Mouse (Mus musculus) adrenal gland, adult (tissue): ENCODE data around the gene Slc13a3.

Experiments used
- DNase-seq, 2 experiments: peaks; one replicate each; pipeline ENCODE4 v3.0.0; 2022 to 2023; ENCODE audit warnings: low spot score in 1 of 2; ENCODE audit not compliant: inconsistent age in 2 of 2

Gene Slc13a3

GRCm38 (mm10) chr2:165415141-165415721 is 57.8 kb downstream of the Slc13a3 start:
- DNase-seq: no peak

GRCm38 (mm10) chr2:165414321-165414720 is 58.7 kb downstream of the Slc13a3 start:
- no peak for DNase-seq

GRCm38 (mm10) chr2:165413884-165414283 is 59.1 kb downstream of the Slc13a3 start:
- no peak for DNase-seq

DNA sequence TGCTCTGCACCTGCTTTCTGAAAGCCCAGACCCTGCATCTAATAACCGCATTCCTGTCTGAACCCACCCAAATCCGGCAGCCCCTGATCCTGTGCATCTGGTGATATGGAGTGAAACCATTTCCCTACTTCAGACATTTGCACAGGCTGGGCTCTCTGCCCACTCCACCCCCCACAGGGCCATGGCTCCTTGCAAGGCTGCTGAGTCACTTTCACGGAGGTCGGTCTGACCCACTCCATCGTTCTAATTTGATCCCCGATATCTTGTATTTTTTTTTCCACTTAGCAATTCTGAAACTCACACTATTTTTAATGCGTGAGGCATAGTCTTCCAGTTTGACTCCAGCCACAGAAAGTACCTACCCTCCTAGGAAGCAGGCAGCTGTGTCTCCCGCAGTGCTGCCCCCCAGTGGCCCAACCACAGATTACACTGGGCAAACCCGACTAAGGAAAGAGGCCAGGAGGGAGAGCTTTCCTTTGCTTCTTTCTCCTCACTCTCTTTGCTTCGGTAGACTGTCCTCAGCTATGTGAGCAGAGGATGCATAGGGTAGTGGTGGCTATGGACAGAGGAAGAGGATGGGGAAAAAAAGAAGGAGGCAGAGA is 65.2 kb downstream of the Slc13a3 start:
- DNase-seq: peak; percentile 82 to 95

DNA sequence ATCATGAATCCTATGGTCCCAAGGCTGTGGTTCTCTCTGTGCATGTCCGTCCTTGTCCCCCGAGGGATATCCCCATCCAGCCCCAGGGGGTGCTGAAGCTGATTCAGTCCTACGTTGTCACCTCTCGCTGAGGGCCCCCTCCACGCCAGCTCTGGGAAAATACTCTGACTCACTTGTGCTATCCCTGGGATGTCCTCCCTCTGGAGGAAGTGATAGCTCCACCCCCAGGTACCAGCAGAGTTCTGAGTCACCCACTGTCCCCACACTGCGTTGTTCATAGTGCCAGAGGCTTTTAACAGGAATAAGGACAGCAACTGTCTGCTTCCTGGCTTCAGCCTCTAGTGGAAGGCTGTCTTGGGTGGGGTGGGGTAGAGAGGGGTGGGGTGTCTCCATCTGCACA is 67.7 kb downstream of the Slc13a3 start:
- peak; percentile 79 to 88 for DNase-seq

- no peak for DNase-seq
These were observed 68.1 kb downstream of the Slc13a3 start for GRCm38 (mm10) chr2:165404951-165405350.

DNA sequence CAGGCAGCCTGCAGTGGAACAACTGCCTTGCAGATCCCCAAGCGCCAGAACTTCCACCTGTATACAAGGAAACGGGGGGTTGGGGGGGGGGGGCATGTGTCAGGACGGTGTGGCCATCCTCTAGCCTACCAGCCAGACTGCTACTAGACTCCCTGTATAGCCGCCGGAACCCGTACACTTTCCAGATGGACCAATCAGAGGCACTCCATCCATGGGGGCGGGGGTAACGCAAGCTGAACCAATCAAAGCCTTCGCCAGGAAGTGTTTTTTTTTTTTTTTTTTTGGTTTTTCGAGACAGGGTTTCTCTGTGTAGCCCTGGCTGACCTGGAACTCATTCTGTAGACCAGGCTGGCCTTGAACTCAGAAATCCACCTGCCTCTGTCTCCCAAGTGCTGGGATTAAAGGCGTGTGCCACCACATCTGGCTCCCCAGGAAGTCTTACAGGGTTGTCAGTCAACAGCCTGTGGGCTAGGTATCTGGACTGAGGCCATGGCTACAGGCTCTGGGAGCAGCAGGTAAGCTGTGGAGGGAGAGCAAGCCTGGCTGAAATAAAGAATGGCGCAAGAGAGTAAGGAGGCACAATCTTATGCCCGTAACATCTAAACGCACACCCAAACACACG is 74.8 kb downstream of the Slc13a3 start:
- DNase-seq: no peak

GRCm38 (mm10) chr2:165397502-165398163 is 75.4 kb downstream of the Slc13a3 start:
- DNase-seq: peak in 1 of 2 experiments; percentile 53

GRCm38 (mm10) chr2:165396831-165397501 is 76.1 kb downstream of the Slc13a3 start:
- DNase-seq: no peak

DNA sequence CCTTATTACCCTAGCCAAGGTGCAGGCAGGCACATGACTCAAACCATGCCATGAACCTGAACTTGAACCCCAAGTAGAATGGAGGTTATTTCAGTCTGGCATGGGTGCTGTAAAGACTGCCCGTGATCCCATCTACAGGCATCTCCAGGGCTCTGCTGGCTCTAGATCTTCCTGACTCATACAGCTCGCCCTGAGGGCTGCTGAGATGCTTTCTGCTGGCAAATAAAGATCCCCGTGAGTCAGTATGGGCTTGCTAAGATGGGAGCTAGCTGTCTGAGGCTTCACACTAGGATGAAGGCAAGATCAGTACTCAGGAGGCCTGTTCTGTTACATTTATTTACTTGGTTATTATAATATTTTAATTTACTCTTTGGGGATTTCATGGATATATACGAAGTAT is 80.9 kb downstream of the Slc13a3 start:
- no peak for DNase-seq

- peak; percentile 59 to 84 for DNase-seq
These were observed 81.5 kb downstream of the Slc13a3 start for GRCm38 (mm10) chr2:165391561-165391960.

DNA sequence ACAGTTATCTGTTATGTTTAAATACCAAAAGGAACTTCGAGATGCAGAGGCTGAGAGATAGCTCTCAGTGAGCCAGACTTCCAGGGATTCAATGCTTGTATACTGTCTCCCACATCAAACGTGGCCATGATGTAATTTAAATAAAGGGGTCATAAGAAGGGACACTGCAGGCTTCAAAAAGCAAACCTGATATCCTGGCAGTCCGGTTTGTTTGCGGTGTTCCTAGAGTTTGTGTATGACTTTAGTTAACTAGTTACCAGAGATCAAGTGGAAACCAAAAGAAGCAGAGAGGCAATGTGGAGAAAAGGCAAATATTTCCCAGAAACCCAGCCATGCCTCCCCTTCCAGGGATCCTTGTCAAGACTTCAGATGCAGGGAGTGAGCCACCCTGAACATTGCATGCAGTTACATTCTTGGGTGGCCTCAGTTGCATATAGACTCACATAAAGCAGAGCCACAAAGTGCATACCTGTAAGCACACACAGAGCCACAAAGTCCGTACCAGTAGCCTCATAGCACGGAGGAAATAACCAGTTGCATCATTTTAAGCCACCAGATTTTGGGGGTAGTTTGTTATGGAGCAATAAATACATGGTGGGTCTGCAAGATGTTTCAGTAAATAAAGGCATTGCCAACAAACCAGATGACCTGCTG is 83.6 kb downstream of the Slc13a3 start:
- DNase-seq: no peak

- peak; percentile 94 to 97 for DNase-seq
These were observed 85.1 kb downstream of the Slc13a3 start, which contains the start of gene Zfp334 for GRCm38 (mm10) chr2:165387844-165388495. TSS of gene Zfp334 (minus strand) at chr2:165388259.

GRCm38 (mm10) chr2:165387370-165387769 is 85.7 kb downstream of the Slc13a3 start:
- DNase-seq: peak in 1 of 2 experiments; percentile 40

DNA sequence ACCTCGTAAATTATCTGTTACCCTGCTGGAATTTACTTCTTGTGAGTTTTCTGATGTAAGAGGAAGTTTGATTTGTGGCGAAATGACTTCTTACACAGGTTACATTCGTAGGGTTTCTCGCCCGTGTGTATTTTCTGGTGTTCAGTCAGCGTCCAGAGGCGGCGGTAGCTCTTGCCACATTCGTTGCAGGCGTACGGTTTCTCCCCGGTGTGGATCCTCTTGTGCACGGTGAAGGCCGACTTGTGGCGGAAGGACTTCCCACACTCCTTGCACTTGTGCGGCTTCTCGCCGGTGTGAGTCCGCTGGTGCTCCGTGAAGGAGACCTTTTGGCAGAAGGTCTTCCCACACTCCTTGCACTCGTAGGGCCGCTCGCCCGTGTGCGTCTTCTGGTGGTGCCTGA is 93.0 kb downstream of the Slc13a3 start:
- DNase-seq: no peak

DNA sequence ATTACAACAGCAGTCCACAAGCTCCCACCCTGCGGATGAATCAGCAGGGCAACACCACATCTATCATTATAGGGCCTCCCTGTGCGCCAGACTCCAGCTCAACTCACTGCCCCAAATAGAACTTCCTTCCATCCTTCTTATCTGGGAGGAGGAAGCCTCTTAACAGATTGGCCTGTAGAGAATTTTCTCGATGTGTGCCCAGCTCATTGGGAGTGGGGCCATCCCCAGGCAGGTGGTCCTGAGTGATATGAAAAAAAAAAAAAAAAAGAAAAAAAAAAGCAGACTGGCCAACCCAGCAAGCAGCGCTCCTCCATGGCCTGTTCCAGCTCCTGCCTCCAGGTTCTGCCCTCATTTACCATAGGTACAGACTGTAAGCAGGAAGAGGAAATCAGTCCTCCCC is 97.0 kb downstream of the Slc13a3 start:
- DNase-seq: no peak

DNA sequence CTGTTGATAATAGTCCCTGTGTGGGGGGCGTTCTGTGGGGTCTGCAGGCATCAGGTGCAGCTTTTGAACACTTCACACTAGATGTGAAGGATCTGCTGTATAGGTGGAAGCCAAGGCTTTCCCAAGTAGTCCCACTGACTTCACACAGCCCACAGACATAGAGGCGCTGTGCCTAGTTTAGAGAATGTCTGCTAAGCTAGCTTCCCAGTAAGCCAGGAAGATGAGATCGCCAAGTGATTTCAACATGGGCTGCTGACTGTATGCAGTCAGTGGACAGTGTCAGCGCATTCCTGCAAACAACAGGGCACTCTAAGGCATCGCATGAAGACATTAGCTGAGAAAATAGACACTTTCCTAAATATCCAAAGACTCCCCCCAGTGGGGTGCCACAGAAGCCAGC is 97.6 kb downstream of the Slc13a3 start:
- DNase-seq: no peak

GRCm38 (mm10) chr2:165371066-165371465 is 102.0 kb downstream of the Slc13a3 start:
- DNase-seq: no peak

DNA sequence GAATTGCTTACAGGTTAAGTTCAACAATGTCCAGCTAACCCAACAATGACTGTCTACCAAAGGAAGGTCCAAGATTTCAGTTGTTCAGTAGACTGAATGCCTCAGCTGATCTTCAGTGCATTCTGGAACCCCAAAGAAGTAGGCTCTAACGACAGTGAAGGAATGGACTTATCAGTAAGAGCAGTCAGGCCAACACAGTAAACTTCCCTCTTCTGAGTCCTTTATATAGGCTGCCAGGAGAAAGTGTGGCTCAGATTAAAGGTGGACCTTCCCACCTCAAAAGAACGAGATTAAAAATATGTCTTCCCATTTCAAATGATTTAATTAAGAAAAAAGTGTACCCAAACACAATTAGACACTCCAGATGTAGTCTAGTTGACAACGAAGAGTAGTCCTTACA is 102.7 kb downstream of the Slc13a3 start:
- DNase-seq: no peak

GRCm38 (mm10) chr2:165368496-165368895 is 104.5 kb downstream of the Slc13a3 start, which contains the start of gene Zfp663:
TSS of gene Zfp663 (minus strand) at chr2:165368729.
- DNase-seq: no peak
